Mouse (Mus musculus) kidney, embryonic 14.5 days (tissue): ENCODE measurements around the gene Camta1. TPM values are rescaled to one million over a fixed set of nuclear protein-coding genes. Genes with fewer than 3 reads are reported as not detected.

Experiments used
- ATAC-seq: fragments of 200-750 bp; cut with Nextera tagmentation; 2 replicates; pipeline ENCODE4 v1.8.0; 2017; ENCODE audit warnings: moderate number of reproducible peaks, mild to moderate bottlenecking, moderate TSS enrichment, moderate library complexity; ENCODE audit not compliant: low FRiP score, low TSS enrichment
- H3K27ac ChIP-seq: fragments of 300-500 bp; sonication (generic); 2 replicates; pipeline ENCODE4 v1.5.1; 2014; ENCODE audit warnings: low read depth, mild to moderate bottlenecking, low read length, moderate library complexity, mixed read lengths
- H3K27me3 ChIP-seq: fragments of 300-500 bp; sonication (generic); 2 replicates; pipeline ENCODE4 v1.6.1; 2014; ENCODE audit warnings: mild to moderate bottlenecking, low read length; ENCODE audit not compliant: control insufficient read depth, insufficient read depth
- H3K36me3 ChIP-seq: fragments of 300-500 bp; sonication (generic); 2 replicates; pipeline ENCODE4 v1.6.1; 2014; ENCODE audit warnings: low read length, mixed read lengths; ENCODE audit not compliant: control insufficient read depth, insufficient read depth
- H3K4me1 ChIP-seq: fragments of 300-500 bp; sonication (generic); 2 replicates; pipeline ENCODE4 v1.6.1; 2014; ENCODE audit warnings: low read length, mixed read lengths; ENCODE audit not compliant: control insufficient read depth, insufficient read depth
- H3K4me2 ChIP-seq: fragments of 300-500 bp; sonication (generic); replicated peaks from 2 replicates; pipeline ENCODE4 v1.6.1; 2014; ENCODE audit warnings: low read depth, mild to moderate bottlenecking, low read length
- H3K4me3 ChIP-seq: fragments of 300-500 bp; sonication (generic); 2 replicates; pipeline ENCODE4 v1.5.1; 2014; ENCODE audit warnings: mild to moderate bottlenecking, low read length
- H3K9ac ChIP-seq: fragments of 300-500 bp; sonication (generic); 2 replicates; pipeline ENCODE4 v1.6.1; 2014; ENCODE audit warnings: low read depth, mild to moderate bottlenecking, low read length, moderate library complexity
- H3K9me3 ChIP-seq: fragments of 300-500 bp; sonication (generic); 2 replicates; pipeline ENCODE4 v1.6.1; 2016; ENCODE audit warnings: low read length; ENCODE audit not compliant: control insufficient read depth
- WGBS: fragments of 180-500 bp; shearing (Covaris S2); extraction: QIAGEN DNeasy Blood & Tissue Kit; methylation state at CpG from one replicate; pipeline ENCODE4 v1.1.7; 2014; 5-methylcytosine and 5-hydroxymethylcytosine counted together
- polyA plus RNA-seq: library from polyadenylated mRNA; unstranded; fragments of >200 nt; fragmentation: Nextera tagmentation; extraction: Ambion mirVana; gene quantifications from 2 replicates; pipeline ENCODE4 v1.2.1, GENCODE M21; 2014

Gene Camta1
- polyA plus RNA-seq, 1 experiment from 2014 or later, result 107 TPM

DNA sequence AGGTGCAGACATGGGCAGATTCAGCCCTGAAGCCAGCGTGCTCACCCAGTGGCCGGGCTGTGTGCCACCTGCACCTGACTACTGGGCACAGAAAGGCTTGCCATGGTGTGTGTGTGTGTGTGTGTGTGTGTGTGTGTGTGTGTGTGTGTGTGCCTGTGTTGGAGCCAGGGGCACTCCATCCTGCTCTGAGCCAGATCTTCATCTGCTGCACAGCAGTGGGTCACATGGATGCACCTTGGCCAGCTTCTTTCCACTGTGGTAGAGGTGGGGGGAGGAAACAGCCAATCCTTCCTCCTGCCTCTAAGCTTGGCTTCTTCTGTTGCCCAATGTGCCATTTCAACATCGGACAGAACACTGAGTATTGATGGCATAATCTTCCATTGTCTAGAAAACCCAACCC, 407.1 kb downstream of the Camta1 start:
- Histone ChIP-seq H3K36me3 (no peaks in the 10 kb centered on the region), H3K27ac (no peak overlapping the region), H3K4me3 (no peak overlapping the region), H3K4me2 (no peak overlapping the region), H3K9me3 (no peaks in the 10 kb centered on the region), H3K27me3 (no peaks in the 10 kb centered on the region), H3K4me1 (no peaks in the 10 kb centered on the region), H3K9ac (no peak overlapping the region)
- 92% methylated on average over 3 of the region's 3 CpGs for WGBS
- ATAC-seq, result no peak

DNA sequence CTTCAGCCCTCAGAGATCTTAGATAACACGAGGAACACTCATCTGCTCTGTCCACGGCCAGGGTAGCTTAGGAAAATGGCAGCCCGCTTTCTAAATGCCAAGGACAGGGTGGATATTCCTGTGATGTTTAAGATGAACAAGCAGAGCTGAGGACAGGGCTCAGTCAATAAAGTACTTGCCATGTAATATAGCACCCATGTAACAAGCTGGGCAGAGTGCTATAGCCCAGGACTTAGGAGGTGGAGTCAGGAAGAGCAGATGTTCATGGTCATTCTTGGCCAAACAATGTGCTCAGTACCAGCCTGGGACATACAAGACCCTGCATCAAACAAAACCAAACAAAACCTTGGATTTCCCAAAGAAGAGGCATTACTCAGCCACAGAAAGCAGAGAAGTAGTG, 407.6 kb downstream of the Camta1 start:
- WGBS, result 79% methylated on average over 3 of the region's 3 CpGs
- no peak overlapping the region for H3K4me2 ChIP-seq
- H3K9ac ChIP-seq, result no peak overlapping the region
- no peaks in the 10 kb centered on the region for H3K4me1 ChIP-seq
- H3K27me3 ChIP-seq, result no peaks in the 10 kb centered on the region
- ATAC-seq, result no peak
- H3K4me3 ChIP-seq, result no peak overlapping the region
- H3K27ac ChIP-seq, result no peak overlapping the region
- H3K36me3 ChIP-seq, result no peaks in the 10 kb centered on the region
- H3K9me3 ChIP-seq, result no peaks in the 10 kb centered on the region

DNA sequence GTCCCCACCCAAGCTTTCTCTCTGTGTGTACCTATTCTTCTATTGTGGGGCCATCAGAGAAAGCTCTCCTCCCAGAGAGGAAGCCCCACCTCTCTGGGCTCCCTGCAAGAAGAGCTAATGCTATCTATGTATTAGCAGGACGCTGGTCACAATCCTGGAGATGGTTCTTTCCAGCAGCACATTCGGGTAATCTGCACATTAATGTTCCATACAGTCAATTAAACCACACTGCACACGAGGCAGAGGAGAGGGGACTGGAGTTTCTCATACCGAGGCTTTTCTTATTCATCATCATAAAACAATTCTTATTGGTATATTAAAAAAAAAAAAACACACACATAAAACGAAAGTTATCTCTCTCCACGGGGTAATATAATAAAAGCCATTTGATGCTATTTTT, 409.8 kb downstream of the Camta1 start:
- H3K9me3 ChIP-seq, result no peaks in the 10 kb centered on the region
- H3K27ac ChIP-seq, result no peak overlapping the region
- no peak for ATAC-seq
- no peak overlapping the region for H3K4me3 ChIP-seq
- H3K4me2 ChIP-seq, result no peak overlapping the region
- 53% methylated on average over 6 of the region's 6 CpGs for WGBS
- H3K27me3 ChIP-seq, result no peaks in the 10 kb centered on the region
- H3K36me3 ChIP-seq, result no peaks in the 10 kb centered on the region
- no peaks in the 10 kb centered on the region for H3K4me1 ChIP-seq
- no peak overlapping the region for H3K9ac ChIP-seq

DNA sequence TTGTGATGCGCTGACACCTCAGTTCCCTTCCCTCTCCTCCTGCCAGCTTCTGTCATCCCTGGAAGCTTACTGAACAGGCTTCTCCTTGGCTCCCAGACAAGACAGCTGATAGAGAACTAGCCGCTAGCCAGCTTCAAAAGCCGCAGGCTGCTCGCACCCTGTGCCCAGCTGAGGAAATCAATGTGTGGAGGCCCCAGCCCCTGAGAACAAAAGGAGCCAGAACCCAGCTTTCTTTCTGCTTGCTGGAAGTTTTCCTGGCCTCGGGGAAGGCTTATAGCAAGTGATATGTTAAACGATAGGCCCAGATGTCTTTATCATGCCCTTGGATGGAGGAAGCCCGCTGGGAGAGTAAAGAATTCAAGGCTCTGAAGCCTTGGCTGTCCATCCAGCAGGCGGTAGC, 411.7 kb downstream of the Camta1 start:
- H3K4me3 ChIP-seq, result no peak overlapping the region
- 43% methylated on average over 8 of the region's 8 CpGs for WGBS
- no peaks in the 10 kb centered on the region for H3K36me3 ChIP-seq
- H3K27ac ChIP-seq, result no peak overlapping the region
- H3K27me3 ChIP-seq, result no peaks in the 10 kb centered on the region
- no peak for ATAC-seq
- no peaks in the 10 kb centered on the region for H3K9me3 ChIP-seq
- no peaks in the 10 kb centered on the region for H3K4me1 ChIP-seq
- H3K4me2 ChIP-seq, result no peak overlapping the region
- no peak overlapping the region for H3K9ac ChIP-seq

- 81% methylated on average over 2 of the region's 2 CpGs for WGBS
- H3K27ac ChIP-seq, result no peak overlapping the region
- no peak overlapping the region for H3K9ac ChIP-seq
- no peaks in the 10 kb centered on the region for H3K9me3 ChIP-seq
- H3K27me3 ChIP-seq, result no peaks in the 10 kb centered on the region
- ATAC-seq, result no peak
- no peak overlapping the region for H3K4me2 ChIP-seq
- no peaks in the 10 kb centered on the region for H3K36me3 ChIP-seq
- H3K4me1 ChIP-seq, result no peaks in the 10 kb centered on the region
- H3K4me3 ChIP-seq, result no peak overlapping the region
These were observed 413.3 kb downstream of the Camta1 start for GRCm38 (mm10) chr4:151448341-151448740.

GRCm38 (mm10) chr4:151444665-151445064, 417.0 kb downstream of the Camta1 start:
- no peak overlapping the region for H3K27ac ChIP-seq
- H3K9me3 ChIP-seq, result peaks cover 6% of the 10 kb centered on the region
- WGBS, result 83% methylated on average over 4 of the region's 4 CpGs
- H3K36me3 ChIP-seq, result no peaks in the 10 kb centered on the region
- H3K9ac ChIP-seq, result no peak overlapping the region
- H3K4me2 ChIP-seq, result no peak overlapping the region
- H3K4me1 ChIP-seq, result no peaks in the 10 kb centered on the region
- no peak overlapping the region for H3K4me3 ChIP-seq
- H3K27me3 ChIP-seq, result no peaks in the 10 kb centered on the region
- ATAC-seq, result no peak

DNA sequence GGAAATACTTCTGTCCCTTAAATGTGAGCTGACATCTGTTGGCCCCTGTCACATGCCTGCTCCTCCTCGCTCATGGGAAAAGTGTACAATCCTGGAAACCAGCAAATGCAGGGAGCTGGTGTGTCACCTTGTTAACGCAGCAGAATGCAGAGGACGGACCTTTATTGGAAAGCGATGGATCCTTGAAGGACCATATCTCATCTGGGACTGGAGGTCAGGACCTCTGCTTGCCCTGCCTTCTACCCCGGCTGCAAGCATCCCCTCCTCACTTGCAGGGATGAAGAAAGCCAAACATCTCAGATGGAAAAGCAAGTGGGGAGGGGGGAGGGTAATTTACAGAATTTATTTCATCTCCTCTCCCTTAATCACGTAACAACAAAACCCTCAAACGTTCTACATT, 423.1 kb downstream of the Camta1 start:
- WGBS, result 14% methylated on average over 7 of the region's 7 CpGs
- H3K9me3 ChIP-seq, result peaks cover 6% of the 10 kb centered on the region
- ATAC-seq, result no peak
- peaks cover 11% of the 10 kb centered on the region; the same call in 1 of the 2 replicates for H3K4me1 ChIP-seq
- H3K27ac ChIP-seq, result no peak overlapping the region
- no peak overlapping the region for H3K4me3 ChIP-seq
- no peak overlapping the region for H3K9ac ChIP-seq
- H3K36me3 ChIP-seq, result no peaks in the 10 kb centered on the region
- H3K4me2 ChIP-seq, result no peak overlapping the region
- no peaks in the 10 kb centered on the region for H3K27me3 ChIP-seq

DNA sequence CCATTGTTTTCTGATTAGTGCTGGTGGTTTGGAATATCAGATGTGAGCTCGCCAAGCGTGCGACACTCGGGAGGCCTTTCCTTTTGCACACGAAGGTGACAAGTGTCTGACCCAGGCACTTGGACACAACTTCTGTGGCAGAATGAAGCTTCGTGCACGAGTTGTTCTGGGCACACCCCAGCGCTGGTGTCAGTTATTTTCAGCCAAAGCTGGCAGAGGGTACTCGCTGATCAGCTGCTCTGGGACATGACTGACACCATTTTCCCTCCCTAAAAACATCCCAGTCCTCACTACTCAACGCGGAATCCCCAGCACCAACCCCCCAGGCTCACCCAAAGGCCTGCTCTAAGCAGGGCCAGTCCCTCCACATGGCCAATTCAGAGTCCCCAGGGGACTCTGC, 423.8 kb downstream of the Camta1 start:
- WGBS, result 59% methylated on average over 11 of the region's 11 CpGs
- no peak; the same call in 1 of the 2 replicates for ATAC-seq
- Histone ChIP-seq H3K36me3 (no peaks in the 10 kb centered on the region), H3K4me1 (peaks cover 11% of the 10 kb centered on the region; the same call in 1 of the 2 replicates), H3K9ac (no peak overlapping the region), H3K4me3 (no peak overlapping the region), H3K27ac (no peak overlapping the region), H3K9me3 (peaks cover 6% of the 10 kb centered on the region), H3K27me3 (no peaks in the 10 kb centered on the region), H3K4me2 (no peak overlapping the region)

DNA sequence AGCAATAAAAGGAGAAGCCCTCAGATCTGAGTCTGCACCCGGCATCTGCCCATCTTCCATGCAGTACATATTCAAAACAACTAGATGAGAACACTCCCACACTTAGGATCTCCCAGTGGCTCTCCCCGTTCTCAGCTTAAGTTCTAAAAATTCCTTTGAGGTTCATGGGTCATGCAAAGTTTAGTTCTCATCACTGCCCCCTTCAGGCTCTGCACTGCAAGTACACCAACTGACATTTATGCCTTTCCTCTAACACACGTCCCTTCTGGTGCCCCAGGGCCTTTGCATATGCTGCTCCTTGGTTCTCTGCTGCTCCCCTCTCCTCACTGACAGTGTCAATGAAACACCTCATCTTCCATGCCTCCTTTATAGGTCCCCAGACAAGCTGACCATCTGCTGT, 436.5 kb downstream of the Camta1 start:
- H3K9me3 ChIP-seq, result peaks cover 5% of the 10 kb centered on the region; the same call in 1 of the 2 replicates
- 0 out of 2 replicates have a peak, but pooled peaks cover 2% of the 10 kb centered on the region for H3K27me3 ChIP-seq
- no peak overlapping the region for H3K27ac ChIP-seq
- H3K4me1 ChIP-seq, result no peaks in the 10 kb centered on the region
- no peak for ATAC-seq
- H3K9ac ChIP-seq, result no peak overlapping the region
- WGBS, result 56% methylated on average over 3 of the region's 3 CpGs
- no peaks in the 10 kb centered on the region for H3K36me3 ChIP-seq
- H3K4me3 ChIP-seq, result no peak overlapping the region
- H3K4me2 ChIP-seq, result no peak overlapping the region
